Mouse (Mus musculus) intestine, embryonic 14.5 days (tissue): ENCODE data around the gene Evl. TPM values are rescaled to one million over a fixed set of nuclear protein-coding genes. Genes with fewer than 3 reads are reported as not detected.

Experiments used
- ATAC-seq: fragments of 200-750 bp; cut with Nextera tagmentation; replicated peaks from 2 replicates; pipeline ENCODE4 v1.8.0; 2017; ENCODE audit warnings: low read depth, moderate number of reproducible peaks, moderate TSS enrichment, moderate library complexity; ENCODE audit not compliant: low FRiP score, low TSS enrichment
- DNase-seq: peaks from one replicate; pipeline ENCODE4 v3.0.0-alpha.2; 2018; ENCODE audit warnings: low spot score
- H3K27ac ChIP-seq: fragments of 300-500 bp; sonication (generic); 2 replicates; pipeline ENCODE4 v1.5.1; 2014; ENCODE audit warnings: low read depth, mild to moderate bottlenecking, control low read depth
- H3K27me3 ChIP-seq: fragments of 300-500 bp; sonication (generic); replicated peaks from 2 replicates; pipeline ENCODE4 v1.6.1; 2014; ENCODE audit warnings: low read length, control low read depth; ENCODE audit not compliant: control insufficient read depth, insufficient read depth
- H3K36me3 ChIP-seq: fragments of 300-500 bp; sonication (generic); 2 replicates; pipeline ENCODE4 v1.6.1; 2014; ENCODE audit warnings: low read length, control low read depth; ENCODE audit not compliant: control insufficient read depth, insufficient read depth
- H3K4me1 ChIP-seq: fragments of 300-500 bp; sonication (generic); replicated peaks from 2 replicates; pipeline ENCODE4 v1.6.1; 2014; ENCODE audit warnings: low read length, control low read depth, mixed read lengths; ENCODE audit not compliant: control insufficient read depth, insufficient read depth
- H3K4me2 ChIP-seq: fragments of 300-500 bp; sonication (generic); 2 replicates; pipeline ENCODE4 v1.6.1; 2014; ENCODE audit warnings: low read length
- H3K4me3 ChIP-seq: fragments of 300-500 bp; sonication (generic); 2 replicates; pipeline ENCODE4 v1.5.1; 2014; ENCODE audit warnings: low read depth, low read length, control low read depth, mixed read lengths
- H3K9ac ChIP-seq: fragments of 300-500 bp; sonication (generic); 2 replicates; pipeline ENCODE4 v1.6.1; 2014; ENCODE audit warnings: mild to moderate bottlenecking, low read length
- H3K9me3 ChIP-seq: fragments of 300-500 bp; sonication (generic); 2 replicates; pipeline ENCODE4 v1.6.1; 2016; ENCODE audit warnings: low read length, control low read depth; ENCODE audit not compliant: control insufficient read depth
- WGBS: fragments of 180-500 bp; shearing (Covaris S2); extraction: QIAGEN DNeasy Blood & Tissue Kit; methylation state at CpG from one replicate; pipeline ENCODE4 v1.1.7; 2014; 5-methylcytosine and 5-hydroxymethylcytosine counted together
- polyA plus RNA-seq: library from polyadenylated mRNA; unstranded; fragments of >200 nt; fragmentation: Nextera tagmentation; extraction: Ambion mirVana; gene quantifications from 2 replicates; pipeline ENCODE4 v1.2.1, GENCODE M21; 2014

The Evl gene
- polyA plus RNA-seq, 1 experiment from 2014 or later = 61.0 TPM

DNA sequence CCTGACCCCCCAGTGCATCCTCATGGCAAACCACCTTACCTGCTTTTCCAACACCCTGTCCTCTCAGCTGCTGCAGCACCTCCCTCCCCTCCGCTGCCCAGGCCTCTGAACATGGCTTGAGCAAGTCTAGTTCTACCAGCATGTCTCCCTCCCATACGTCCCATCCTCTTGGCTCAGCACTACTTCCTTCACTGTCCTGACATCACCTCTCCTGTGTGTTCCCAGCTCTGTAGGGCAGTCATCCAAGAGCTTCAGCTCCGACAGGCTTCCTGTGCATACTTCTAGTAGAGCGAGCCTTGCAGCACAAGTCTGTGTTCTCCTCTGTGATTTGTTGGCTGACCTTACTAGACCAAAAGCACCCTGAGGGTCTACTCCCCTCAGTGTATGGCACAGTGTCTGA lies 120.0 kb downstream of the Evl start:
- ATAC-seq = no peak
- no peak overlapping the region for H3K27ac ChIP-seq
- 80% methylated on average over 4 of the region's 4 CpGs for WGBS

GRCm38 (mm10) chr12:108674916-108675315 lies 120.4 kb downstream of the Evl start:
- Histone ChIP-seq H3K36me3 (peaks cover 65% of the 10 kb centered on the region), H3K4me1 (no peaks in the 10 kb centered on the region), H3K27me3 (no peaks in the 10 kb centered on the region), H3K4me2 (no peak overlapping the region), H3K27ac (no peak overlapping the region), H3K9me3 (no peaks in the 10 kb centered on the region), H3K9ac (no peak overlapping the region), H3K4me3 (no peak overlapping the region)
- ATAC-seq = no peak
- 85% methylated on average over 2 of the region's 2 CpGs for WGBS
- DNase-seq = no peak

More for the DNA sequence above, 120.0 kb downstream of the Evl start:
- H3K4me2 ChIP-seq = no peak overlapping the region
- H3K9ac ChIP-seq = no peak overlapping the region
- no peak for DNase-seq
- peaks cover 65% of the 10 kb centered on the region for H3K36me3 ChIP-seq
- H3K4me3 ChIP-seq = no peak overlapping the region
- no peaks in the 10 kb centered on the region for H3K9me3 ChIP-seq
- H3K27me3 ChIP-seq = no peaks in the 10 kb centered on the region
- no peaks in the 10 kb centered on the region for H3K4me1 ChIP-seq

- no peak overlapping the region for H3K27ac ChIP-seq
- 68% methylated on average over 8 of the region's 8 CpGs for WGBS
- H3K9ac ChIP-seq = no peak overlapping the region
- H3K4me3 ChIP-seq = no peak overlapping the region
- peaks cover 74% of the 10 kb centered on the region for H3K36me3 ChIP-seq
- no peaks in the 10 kb centered on the region for H3K4me1 ChIP-seq
- H3K4me2 ChIP-seq = no peak overlapping the region
- ATAC-seq (peak; percentile 25; the same call in 1 of the 2 replicates), DNase-seq (no peak)
- H3K27me3 ChIP-seq = no peaks in the 10 kb centered on the region
- H3K9me3 ChIP-seq = no peaks in the 10 kb centered on the region
Measured at GRCm38 (mm10) chr12:108675614-108676401, 121.3 kb downstream of the Evl start.

GRCm38 (mm10) chr12:108677116-108677515 lies 122.6 kb downstream of the Evl start:
- H3K4me3 ChIP-seq = no peak overlapping the region
- no peaks in the 10 kb centered on the region for H3K27me3 ChIP-seq
- no peak overlapping the region for H3K9ac ChIP-seq
- 89% methylated on average over 5 of the region's 5 CpGs for WGBS
- DNase-seq = no peak
- H3K36me3 ChIP-seq = peaks cover 82% of the 10 kb centered on the region
- H3K27ac ChIP-seq = no peak overlapping the region
- no peak for ATAC-seq
- H3K9me3 ChIP-seq = no peaks in the 10 kb centered on the region
- H3K4me1 ChIP-seq = no peaks in the 10 kb centered on the region
- H3K4me2 ChIP-seq = no peak overlapping the region

DNA sequence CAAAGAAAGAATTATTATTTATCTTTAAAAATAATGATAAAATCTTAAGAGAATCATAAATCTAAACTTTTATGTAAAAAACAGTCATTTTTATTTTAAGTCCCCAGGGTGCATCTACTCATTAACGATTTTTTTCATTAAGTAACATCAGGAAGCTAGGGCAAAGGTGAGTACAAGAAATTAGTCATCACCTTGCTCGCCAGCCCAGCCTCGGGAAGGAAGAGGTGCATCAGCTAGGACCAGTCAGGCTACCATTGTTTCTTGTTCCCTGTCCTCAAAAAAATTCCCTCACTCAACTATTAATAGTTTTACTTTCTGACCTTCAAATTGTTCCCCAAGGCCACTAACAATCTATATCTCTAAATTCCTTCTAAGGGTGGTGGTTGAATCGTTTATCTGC lies 123.8 kb downstream of the Evl start:
- H3K36me3 ChIP-seq = peaks cover 88% of the 10 kb centered on the region
- no peaks in the 10 kb centered on the region for H3K4me1 ChIP-seq
- ATAC-seq (no peak), DNase-seq (no peak)
- H3K4me3 ChIP-seq = no peak overlapping the region
- no peak overlapping the region for H3K4me2 ChIP-seq
- H3K27me3 ChIP-seq = no peaks in the 10 kb centered on the region
- no peak overlapping the region for H3K9ac ChIP-seq
- 85% methylated on average over 4 of the region's 4 CpGs for WGBS
- H3K9me3 ChIP-seq = no peaks in the 10 kb centered on the region
- H3K27ac ChIP-seq = no peak overlapping the region

DNA sequence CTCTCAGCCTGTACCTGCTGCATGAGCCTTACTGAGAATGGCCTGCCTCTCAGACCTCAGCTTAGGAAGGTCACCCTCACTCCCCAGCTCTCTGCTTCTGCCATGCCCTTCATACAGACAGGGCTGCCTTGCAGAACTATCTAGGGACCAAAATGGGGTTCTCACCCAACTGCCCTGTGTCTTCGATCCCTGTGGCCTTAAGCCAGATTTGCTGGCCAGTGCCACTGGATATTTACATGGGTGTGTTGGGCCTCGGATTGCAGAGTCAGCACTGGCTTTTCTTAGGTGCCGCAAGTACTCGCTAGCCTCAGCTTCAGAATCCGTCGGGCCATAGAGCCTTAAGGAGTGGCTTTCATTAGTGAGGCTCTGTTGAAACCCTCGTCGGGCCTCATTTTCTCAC lies 126.3 kb downstream of the Evl start:
- Histone ChIP-seq H3K4me1 (no peaks in the 10 kb centered on the region), H3K27me3 (no peaks in the 10 kb centered on the region), H3K9ac (no peak overlapping the region), H3K4me3 (no peak overlapping the region), H3K36me3 (peaks cover 92% of the 10 kb centered on the region), H3K27ac (no peak overlapping the region), H3K4me2 (no peak overlapping the region), H3K9me3 (no peaks in the 10 kb centered on the region)
- ATAC-seq (no peak), DNase-seq (no peak)
- WGBS = 95% methylated on average over 8 of the region's 8 CpGs

- Histone ChIP-seq H3K27me3 (no peaks in the 10 kb centered on the region), H3K4me1 (no peaks in the 10 kb centered on the region), H3K27ac (no peak overlapping the region), H3K9me3 (no peaks in the 10 kb centered on the region), H3K36me3 (peaks cover 87% of the 10 kb centered on the region), H3K4me2 (no peak overlapping the region), H3K4me3 (no peak overlapping the region), H3K9ac (no peak overlapping the region)
- DNase-seq = no peak
- 92% methylated on average over 13 of the region's 13 CpGs for WGBS
- ATAC-seq = no peak
Measured at GRCm38 (mm10) chr12:108682240-108683023, 127.9 kb downstream of the Evl start.

- no peaks in the 10 kb centered on the region for H3K4me1 ChIP-seq
- 76% methylated on average over 6 of the region's 6 CpGs for WGBS
- H3K4me2 ChIP-seq = no peak overlapping the region
- H3K27me3 ChIP-seq = no peaks in the 10 kb centered on the region
- DNase-seq = no peak
- no peak overlapping the region for H3K27ac ChIP-seq
- ATAC-seq = no peak
- H3K4me3 ChIP-seq = no peak overlapping the region
- no peaks in the 10 kb centered on the region for H3K9me3 ChIP-seq
- peaks cover 62% of the 10 kb centered on the region for H3K36me3 ChIP-seq
- H3K9ac ChIP-seq = no peak overlapping the region
Measured at GRCm38 (mm10) chr12:108686463-108686862, 131.9 kb downstream of the Evl start.
